Mouse (Mus musculus) midbrain, embryonic 10.5 days (tissue): ENCODE measurements at regions not wholly inside any gene's neighbourhood (a gene's known extent, or its start where the extent isn't known, plus 50 kb on each side); places are given as distances from the start of the nearest gene placed in this dataset.

Source experiments
- DNase-seq: peaks from one replicate; pipeline ENCODE4 v3.0.0-alpha.2; 2017; ENCODE audit warnings: low spot score
- H3K27ac ChIP-seq: fragments of 300-500 bp; sonication (generic); replicated peaks from 2 replicates; pipeline ENCODE4 v1.5.1; 2016; ENCODE audit warnings: mild to moderate bottlenecking
- H3K27me3 ChIP-seq: fragments of 300-500 bp; sonication (generic); 2 replicates; pipeline ENCODE4 v1.6.1; 2016; ENCODE audit warnings: low read depth, mild to moderate bottlenecking; ENCODE audit not compliant: poor library complexity, severe bottlenecking
- H3K36me3 ChIP-seq: fragments of 300-500 bp; sonication (generic); 2 replicates; pipeline ENCODE4 v1.6.1; 2016; ENCODE audit warnings: mild to moderate bottlenecking, moderate library complexity
- H3K4me1 ChIP-seq: fragments of 300-500 bp; sonication (generic); 2 replicates; pipeline ENCODE4 v1.6.1; 2016
- H3K4me3 ChIP-seq: fragments of 300-500 bp; sonication (generic); 2 replicates; pipeline ENCODE4 v1.5.1; 2016; ENCODE audit warnings: mild to moderate bottlenecking, moderate library complexity
- H3K9me3 ChIP-seq: fragments of 300-500 bp; sonication (generic); replicated peaks from 2 replicates; pipeline ENCODE4 v1.6.1; 2016; ENCODE audit warnings: mild to moderate bottlenecking
- WGBS: fragments of 180-500 bp; shearing (Covaris S2); methylation state at CpG from one replicate; pipeline ENCODE4 v1.1.7; 2016; 5-methylcytosine and 5-hydroxymethylcytosine counted together

DNA sequence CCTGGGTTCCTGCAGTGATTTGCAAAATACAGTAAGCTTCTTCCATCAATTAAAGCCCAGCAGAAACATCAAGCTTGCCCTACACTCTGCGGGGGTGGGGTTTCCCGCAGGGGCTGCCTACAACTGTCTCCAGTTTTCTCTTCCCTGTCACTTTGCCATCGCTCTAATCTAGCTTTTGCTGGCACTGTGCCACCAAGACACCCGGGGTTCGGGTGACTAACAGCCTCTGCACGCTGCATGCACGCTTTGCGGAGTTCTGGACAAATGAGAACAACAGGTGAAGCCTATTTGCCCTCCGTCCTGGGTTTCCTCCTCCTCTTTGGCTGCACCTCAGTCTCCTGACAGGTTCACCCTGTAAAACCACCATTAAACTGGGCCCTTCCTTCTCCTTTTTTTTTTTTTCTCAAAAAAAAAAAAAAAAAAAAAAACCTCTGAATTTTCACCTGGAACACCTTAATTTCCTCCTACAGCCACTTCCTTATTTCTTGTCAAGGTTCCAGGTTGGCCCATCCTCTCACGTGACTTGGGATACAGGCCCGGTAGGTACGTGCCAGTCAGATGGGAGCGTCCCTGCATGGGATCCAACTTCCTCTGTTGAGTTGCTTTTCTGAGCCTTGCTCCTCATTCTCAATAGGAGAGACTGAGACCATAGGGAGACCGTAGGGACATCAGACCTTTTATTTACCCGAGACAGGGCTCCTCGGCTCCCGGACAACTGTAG lies 262.7 kb downstream of the Gadd45g start:
- Histone ChIP-seq H3K4me1 (peaks cover 36% of the 10 kb centered on the region), H3K36me3 (no peaks in the 10 kb centered on the region), H3K4me3 (peak overlapping the region; percentile 21; the same call in 1 of the 2 replicates), H3K27me3 (peaks cover 64% of the 10 kb centered on the region), H3K27ac (peak overlapping the region; percentile 74), H3K9me3 (no peaks in the 10 kb centered on the region)
- 79% methylated on average over 17 of the region's 17 CpGs for WGBS
- DNase-seq, result no peak

DNA sequence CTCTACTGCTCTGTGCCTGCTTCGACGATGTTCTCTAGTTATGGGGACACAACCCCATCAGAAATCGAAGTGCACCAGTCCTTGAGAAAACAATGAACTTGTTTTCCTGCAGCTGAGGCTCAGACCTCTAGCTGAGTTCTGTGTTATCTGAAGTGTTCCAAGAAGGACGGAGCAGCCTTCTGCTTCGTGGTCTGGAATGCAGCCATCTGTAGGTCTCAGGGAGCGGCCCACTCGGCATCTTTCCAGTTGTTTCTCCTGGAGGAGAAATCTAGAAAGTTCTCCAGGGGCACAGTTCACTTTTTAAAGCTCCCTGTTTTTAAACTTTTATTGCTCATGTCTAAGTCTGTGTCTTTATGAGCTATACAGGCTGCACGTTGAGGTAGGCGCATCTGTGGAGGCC lies 264.3 kb downstream of the Gadd45g start:
- Histone ChIP-seq H3K9me3 (no peaks in the 10 kb centered on the region), H3K27ac (no peak overlapping the region), H3K36me3 (no peaks in the 10 kb centered on the region), H3K27me3 (peaks cover 56% of the 10 kb centered on the region), H3K4me1 (peaks cover 35% of the 10 kb centered on the region), H3K4me3 (no peak overlapping the region)
- WGBS, result 83% methylated on average over 9 of the region's 9 CpGs
- no peak for DNase-seq

DNA sequence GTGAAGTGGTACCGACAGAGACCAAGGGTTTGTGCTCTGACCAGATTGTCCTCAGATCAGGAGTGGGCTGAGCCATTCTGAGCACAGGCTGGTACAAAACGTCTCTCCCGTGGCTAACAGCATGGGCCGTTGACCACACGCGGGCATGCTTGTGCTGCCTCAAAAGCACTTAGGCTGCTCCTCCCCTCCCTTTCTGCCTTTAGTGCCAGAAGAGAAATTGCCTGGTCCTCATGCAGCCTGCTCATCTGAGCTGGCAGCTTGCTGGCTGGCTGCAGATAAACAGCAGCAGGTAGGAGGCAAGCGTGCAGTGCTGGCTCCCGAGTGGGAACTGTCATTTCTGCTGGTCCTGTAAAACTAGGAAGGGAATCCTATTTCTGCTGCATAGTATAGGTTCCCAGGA lies 267.1 kb downstream of the Gadd45g start:
- no peak for DNase-seq
- no peaks in the 10 kb centered on the region for H3K9me3 ChIP-seq
- WGBS, result 67% methylated on average over 8 of the region's 8 CpGs
- H3K36me3 ChIP-seq, result no peaks in the 10 kb centered on the region
- H3K4me3 ChIP-seq, result no peak overlapping the region
- H3K27ac ChIP-seq, result no peak overlapping the region
- peaks cover 53% of the 10 kb centered on the region for H3K27me3 ChIP-seq
- H3K4me1 ChIP-seq, result peaks cover 16% of the 10 kb centered on the region

DNA sequence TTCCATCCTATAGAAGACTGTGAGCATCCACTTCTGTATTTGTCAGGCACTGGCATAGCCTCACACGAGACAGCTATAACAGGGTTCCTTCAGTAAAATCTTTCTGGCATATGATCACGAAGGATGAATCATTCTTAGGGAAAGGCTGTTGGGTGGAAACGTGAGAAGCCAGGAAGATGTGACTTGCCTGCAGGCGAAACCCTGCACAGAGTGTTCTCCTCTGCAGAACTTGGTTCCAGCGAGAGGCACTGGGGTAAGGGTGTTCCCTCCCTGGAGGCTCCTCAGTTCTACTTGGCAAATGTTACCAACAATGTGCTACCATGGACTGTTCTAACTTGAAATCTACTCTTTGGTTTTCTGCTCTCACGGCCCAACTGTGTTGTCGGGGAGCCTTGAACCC lies 268.0 kb downstream of the Gadd45g start:
- Histone ChIP-seq H3K36me3 (no peaks in the 10 kb centered on the region), H3K9me3 (no peaks in the 10 kb centered on the region), H3K4me3 (no peak overlapping the region), H3K4me1 (peaks cover 13% of the 10 kb centered on the region), H3K27ac (no peak overlapping the region), H3K27me3 (peaks cover 53% of the 10 kb centered on the region)
- no peak for DNase-seq
- 88% methylated on average over 7 of the region's 7 CpGs for WGBS

DNA sequence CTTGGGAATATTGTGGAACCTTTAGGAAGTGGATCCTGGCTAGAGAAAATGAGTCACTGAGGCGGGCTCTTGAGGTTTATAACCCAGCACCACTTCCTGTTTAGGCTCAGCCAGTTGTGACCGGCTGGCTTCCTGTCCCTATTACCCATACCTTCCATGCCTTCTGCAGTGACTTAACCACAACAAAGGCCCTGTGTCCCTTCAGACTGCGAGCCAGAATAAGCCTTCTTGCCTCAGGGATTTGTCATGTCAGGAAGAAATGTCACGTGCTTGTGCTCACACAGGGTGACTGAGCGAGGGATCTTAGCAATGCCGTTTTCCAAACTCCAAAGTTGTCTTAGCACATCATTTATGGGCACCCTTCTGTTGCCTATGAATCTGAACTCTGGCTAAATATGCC lies 268.5 kb downstream of the Gadd45g start:
- no peak for DNase-seq
- no peak overlapping the region for H3K27ac ChIP-seq
- H3K4me3 ChIP-seq, result no peak overlapping the region
- H3K9me3 ChIP-seq, result no peaks in the 10 kb centered on the region
- H3K27me3 ChIP-seq, result peaks cover 53% of the 10 kb centered on the region
- peaks cover 14% of the 10 kb centered on the region for H3K4me1 ChIP-seq
- 89% methylated on average over 6 of the region's 6 CpGs for WGBS
- no peaks in the 10 kb centered on the region for H3K36me3 ChIP-seq

DNA sequence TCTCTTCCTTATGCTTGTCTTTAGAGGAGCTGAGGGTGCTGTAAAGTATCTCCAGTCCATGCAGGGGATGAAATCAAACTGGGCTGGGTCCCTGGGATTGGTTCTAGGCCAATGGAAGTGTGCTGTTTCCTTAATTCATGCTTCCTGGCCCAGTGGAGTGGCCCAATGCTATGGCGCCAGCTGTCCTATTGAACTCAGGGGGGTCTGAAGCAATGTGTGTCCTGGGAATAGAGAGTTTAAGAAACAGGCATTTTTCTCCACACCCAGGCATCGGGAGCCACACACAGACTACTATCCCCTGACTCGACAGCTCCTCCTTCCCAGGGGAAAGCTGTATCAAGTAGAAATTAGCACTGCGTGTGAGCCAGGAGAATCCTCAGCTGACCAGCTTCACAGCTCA lies 269.8 kb downstream of the Gadd45g start:
- Histone ChIP-seq H3K9me3 (no peaks in the 10 kb centered on the region), H3K27ac (no peak overlapping the region), H3K4me3 (no peak overlapping the region), H3K36me3 (no peaks in the 10 kb centered on the region), H3K27me3 (peaks cover 43% of the 10 kb centered on the region), H3K4me1 (peaks cover 16% of the 10 kb centered on the region)
- 77% methylated on average over 4 of the region's 4 CpGs for WGBS
- no peak for DNase-seq

DNA sequence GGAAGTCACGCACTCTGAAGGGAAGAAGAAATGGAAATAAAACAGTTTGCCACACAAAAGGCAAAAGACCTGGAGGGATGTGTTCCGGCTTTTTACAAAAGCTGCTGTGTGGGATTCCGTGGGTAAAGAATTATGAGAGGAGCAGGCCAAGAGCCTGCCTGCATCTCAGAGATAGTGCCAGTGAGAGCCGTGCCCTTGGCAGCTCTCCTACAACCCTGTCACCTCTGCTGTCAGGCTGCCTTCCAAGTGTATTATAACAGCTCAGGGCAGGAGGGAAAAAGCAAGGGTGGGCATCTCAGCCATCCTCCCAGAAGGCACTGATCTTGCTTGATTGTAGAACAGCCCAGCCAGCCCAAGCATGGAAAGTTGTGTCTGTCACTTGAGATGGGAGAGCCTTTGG lies 270.3 kb downstream of the Gadd45g start:
- WGBS, result 83% methylated on average over 4 of the region's 4 CpGs
- Histone ChIP-seq H3K4me3 (no peak overlapping the region), H3K4me1 (peaks cover 21% of the 10 kb centered on the region), H3K9me3 (no peaks in the 10 kb centered on the region), H3K27ac (no peak overlapping the region), H3K36me3 (no peaks in the 10 kb centered on the region), H3K27me3 (peaks cover 37% of the 10 kb centered on the region)
- no peak for DNase-seq

DNA sequence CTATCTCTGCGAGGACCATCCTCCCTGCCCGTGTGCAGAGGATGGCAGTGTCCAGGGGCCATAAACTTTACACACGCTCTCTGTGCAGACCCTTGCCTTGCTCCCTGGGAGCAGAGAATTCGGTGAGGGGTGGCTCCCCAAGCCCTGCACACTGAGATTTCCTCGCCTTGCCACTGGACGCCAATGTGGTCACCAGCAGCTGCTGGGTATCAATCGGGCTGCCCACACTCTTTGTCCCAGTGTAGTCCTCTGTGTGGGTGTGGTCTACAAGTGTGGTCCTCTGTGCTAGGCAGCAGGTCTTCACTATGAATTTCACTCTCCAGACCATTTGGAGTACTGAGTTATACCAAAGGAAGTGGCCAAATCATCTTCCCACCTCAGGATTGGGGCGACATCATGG lies 274.3 kb downstream of the Gadd45g start:
- Histone ChIP-seq H3K27me3 (peaks cover 18% of the 10 kb centered on the region), H3K27ac (no peak overlapping the region; the same call in 1 of the 2 replicates), H3K9me3 (no peaks in the 10 kb centered on the region), H3K4me1 (peaks cover 19% of the 10 kb centered on the region), H3K36me3 (no peaks in the 10 kb centered on the region), H3K4me3 (no peak overlapping the region)
- DNase-seq, result no peak
- 90% methylated on average over 8 of the region's 8 CpGs for WGBS

DNA sequence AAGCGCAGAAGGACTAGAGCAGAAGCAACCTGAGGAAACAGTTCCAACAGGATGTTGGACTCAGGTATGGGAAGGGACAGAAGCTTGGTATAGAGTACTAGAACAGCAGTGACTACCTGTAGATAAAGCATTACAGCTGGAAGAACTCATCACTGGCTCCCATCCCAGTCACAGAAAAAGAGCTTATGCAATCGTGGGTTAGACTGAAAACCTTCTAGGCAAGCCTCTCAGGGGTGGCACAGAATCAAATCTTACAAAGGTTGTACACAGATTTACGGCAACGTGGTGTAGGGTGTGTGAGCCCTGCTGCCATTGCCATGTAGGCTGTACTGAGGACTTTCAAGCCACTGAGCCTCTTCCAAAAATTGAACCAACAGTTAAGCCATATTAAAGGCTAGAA lies 278.6 kb downstream of the Gadd45g start:
- no peak overlapping the region for H3K27ac ChIP-seq
- H3K27me3 ChIP-seq, result no peaks in the 10 kb centered on the region
- H3K36me3 ChIP-seq, result no peaks in the 10 kb centered on the region
- H3K4me3 ChIP-seq, result no peak overlapping the region
- H3K4me1 ChIP-seq, result peaks cover 12% of the 10 kb centered on the region
- 87% methylated on average over 4 of the region's 4 CpGs for WGBS
- no peak for DNase-seq
- H3K9me3 ChIP-seq, result no peaks in the 10 kb centered on the region

DNA sequence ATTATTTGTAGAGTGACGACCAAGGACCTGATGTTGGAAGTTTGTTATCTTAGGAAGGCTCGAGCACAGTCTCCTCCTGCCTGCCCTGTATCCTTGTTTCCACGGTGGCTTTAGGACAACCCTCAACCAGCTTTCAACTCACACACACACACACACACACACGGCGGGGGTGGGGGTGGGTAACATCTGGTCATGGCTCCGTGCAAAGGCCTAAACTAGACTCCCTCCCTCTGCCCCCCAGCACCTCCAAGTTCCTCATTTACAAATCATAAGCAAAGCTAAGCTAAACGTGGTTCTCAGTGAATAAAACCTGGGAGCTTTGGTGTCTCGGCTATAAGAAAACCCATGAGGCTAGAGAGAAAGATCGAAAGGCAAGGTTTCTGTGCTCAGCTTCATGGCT lies 281.3 kb downstream of the Gadd45g start:
- Histone ChIP-seq H3K9me3 (peaks cover 18% of the 10 kb centered on the region), H3K4me1 (0 out of 2 replicates have a peak, but pooled peaks cover 2% of the 10 kb centered on the region), H3K27me3 (no peaks in the 10 kb centered on the region), H3K4me3 (no peak overlapping the region), H3K36me3 (no peaks in the 10 kb centered on the region), H3K27ac (no peak overlapping the region)
- WGBS, result 84% methylated on average over 9 of the region's 9 CpGs
- DNase-seq, result no peak

DNA sequence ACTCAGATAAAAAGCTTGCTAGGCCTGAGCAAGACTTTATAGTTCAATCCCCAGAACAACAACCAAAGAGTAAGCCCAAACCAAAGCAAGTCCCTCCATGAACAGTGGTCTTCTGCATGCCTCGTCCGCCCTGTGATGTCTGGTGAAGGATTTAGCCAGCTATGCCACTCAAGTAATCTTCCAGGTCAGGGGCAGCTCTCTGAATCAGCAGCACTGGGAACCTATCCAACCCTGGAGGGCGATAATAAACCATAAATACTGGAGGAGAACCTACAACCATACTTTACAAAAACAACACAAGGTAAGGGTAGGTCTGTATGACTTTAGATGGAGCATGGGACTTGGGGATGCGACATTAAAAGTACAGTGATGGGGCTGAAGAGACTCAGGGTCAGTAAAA lies 283.0 kb downstream of the Gadd45g start:
- no peaks in the 10 kb centered on the region for H3K36me3 ChIP-seq
- no peak overlapping the region for H3K27ac ChIP-seq
- H3K4me3 ChIP-seq, result no peak overlapping the region
- H3K4me1 ChIP-seq, result 0 out of 2 replicates have a peak, but pooled peaks cover 6% of the 10 kb centered on the region
- no peak for DNase-seq
- H3K9me3 ChIP-seq, result peaks cover 18% of the 10 kb centered on the region
- H3K27me3 ChIP-seq, result no peaks in the 10 kb centered on the region
- WGBS, result 89% methylated on average over 4 of the region's 4 CpGs

DNA sequence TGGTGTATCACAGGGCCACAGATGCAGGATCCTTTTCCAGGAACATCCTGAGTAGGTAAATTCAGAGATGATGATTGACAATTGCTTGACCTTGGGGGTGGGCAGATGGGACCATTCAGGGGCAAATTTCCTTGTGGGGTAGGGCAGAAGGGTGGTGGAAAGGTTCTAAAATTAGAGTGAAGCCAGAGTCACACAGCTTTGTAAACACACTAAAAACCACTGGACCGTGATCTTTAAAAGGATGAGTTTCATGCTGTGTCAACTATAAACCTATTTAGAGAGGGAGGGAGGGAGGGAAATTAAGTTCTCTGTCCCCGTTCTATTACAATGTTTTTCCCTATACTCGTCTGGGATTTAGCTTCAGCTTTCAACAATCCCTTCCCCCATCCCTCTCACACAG lies 286.7 kb downstream of the Gadd45g start:
- no peak overlapping the region for H3K4me3 ChIP-seq
- H3K9me3 ChIP-seq, result peaks cover 18% of the 10 kb centered on the region
- no peaks in the 10 kb centered on the region for H3K36me3 ChIP-seq
- WGBS, result 49% methylated on average over 3 of the region's 3 CpGs
- H3K27ac ChIP-seq, result no peak overlapping the region
- H3K27me3 ChIP-seq, result no peaks in the 10 kb centered on the region
- H3K4me1 ChIP-seq, result 0 out of 2 replicates have a peak, but pooled peaks cover 6% of the 10 kb centered on the region
- no peak for DNase-seq

DNA sequence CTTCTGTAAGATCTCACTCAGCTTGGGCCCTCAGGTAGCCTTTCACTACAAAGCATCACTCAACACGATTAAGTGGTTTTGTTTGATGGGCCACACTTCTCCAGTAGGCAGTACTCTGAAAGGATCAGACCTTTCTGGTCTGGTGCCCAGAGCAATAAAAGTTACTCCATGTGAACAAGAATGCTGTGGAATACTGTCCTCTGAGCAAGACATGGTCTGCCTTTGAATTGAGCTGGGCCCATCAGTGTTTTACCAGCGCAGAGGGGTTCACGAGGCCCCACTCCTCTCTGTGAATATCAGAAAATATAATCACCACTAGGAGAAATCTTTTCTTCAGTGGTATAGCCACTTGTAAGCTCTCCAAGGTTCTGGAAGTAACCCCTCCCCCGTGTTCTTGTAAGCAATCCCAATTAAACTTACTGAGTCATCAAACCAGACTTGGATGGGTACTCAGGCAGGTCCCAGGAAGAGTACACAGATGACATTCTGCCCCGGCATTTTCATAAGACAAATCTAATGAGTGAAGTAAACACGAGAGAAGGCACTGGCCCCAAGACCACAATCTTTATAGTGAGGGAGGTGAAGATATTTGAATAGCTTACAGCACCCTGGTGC lies 292.0 kb downstream of the Gadd45g start:
- Histone ChIP-seq H3K36me3 (no peaks in the 10 kb centered on the region), H3K4me1 (peaks cover 10% of the 10 kb centered on the region), H3K27ac (no peak overlapping the region), H3K27me3 (no peaks in the 10 kb centered on the region), H3K4me3 (no peak overlapping the region), H3K9me3 (no peaks in the 10 kb centered on the region)
- WGBS, result 83% methylated on average over 6 of the region's 6 CpGs
- DNase-seq, result no peak
